Mouse (Mus musculus): ENCODE measurements at regions not wholly inside any gene's neighbourhood (a gene's known extent, or its start where the extent isn't known, plus 50 kb on each side); places are given as distances from the start of the nearest gene placed in this dataset.

DNA sequence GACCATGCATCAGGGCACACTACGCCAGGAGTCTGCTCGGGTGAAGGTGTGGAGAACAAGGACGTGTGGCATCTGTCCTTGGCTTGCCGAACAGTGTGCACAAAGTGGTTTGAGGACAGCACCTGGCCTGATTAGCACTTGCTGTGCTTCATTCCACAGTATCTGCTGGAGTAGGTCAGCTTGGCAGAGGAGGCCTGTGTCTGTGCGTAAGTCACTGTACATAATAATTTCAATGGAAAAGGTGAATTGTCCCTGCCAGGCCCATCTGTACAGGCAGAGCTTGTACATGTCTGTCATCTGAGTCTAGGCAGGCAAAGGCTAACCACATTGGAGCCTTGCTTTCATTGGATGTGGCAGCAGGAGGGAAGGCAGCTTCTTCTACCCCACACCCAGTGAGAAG, 979.5 kb upstream of the Car8 start:
- no peak overlapping the region for H3K9ac ChIP-seq (ENCODE audit: low read length)
- no peak overlapping the region for H3K4me3 ChIP-seq (replicated peaks; ENCODE audit: low read length)
- no peaks in the 10 kb centered on the region for H3K36me3 ChIP-seq (ENCODE audit: control insufficient read depth, insufficient read depth, low read length)
- 91% methylated on average over 5 of the region's 5 CpGs for WGBS
- no peak overlapping the region for H3K4me2 ChIP-seq (ENCODE audit: low read depth, low read length)
- no peaks in the 10 kb centered on the region for H3K4me1 ChIP-seq (ENCODE audit: control insufficient read depth, insufficient read depth, low read length)
- ATAC-seq (ENCODE audit: insufficient read depth, low FRiP score): no peak
- H3K27me3 ChIP-seq (ENCODE audit: control insufficient read depth, insufficient read depth, low read length): no peaks in the 10 kb centered on the region
- no peak overlapping the region for H3K27ac ChIP-seq (ENCODE audit: low read length)
- no peaks in the 10 kb centered on the region for H3K9me3 ChIP-seq (replicated peaks; ENCODE audit: control insufficient read depth, low read length)

DNA sequence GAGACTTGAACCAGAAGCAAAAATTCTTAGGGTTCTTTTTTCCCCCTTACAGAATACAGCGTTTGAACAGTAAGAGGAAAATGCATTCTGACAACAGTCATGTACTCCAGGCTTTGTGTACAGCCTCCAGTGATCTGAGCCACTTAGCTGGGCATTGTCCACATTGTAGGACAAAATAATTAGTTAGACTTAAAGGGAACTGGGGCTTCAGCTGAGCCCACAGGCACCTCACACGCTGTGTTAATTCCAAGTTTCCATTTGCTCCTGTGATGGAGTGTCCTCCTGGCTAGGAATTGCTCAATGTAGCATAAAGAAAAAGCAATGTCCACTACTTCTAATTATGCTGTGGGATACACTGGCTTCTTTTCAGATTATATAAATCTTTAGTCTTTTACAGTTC, 969.8 kb upstream of the Car8 start:
- ATAC-seq (ENCODE audit: insufficient read depth, low FRiP score): no peak
- no peaks in the 10 kb centered on the region for H3K9me3 ChIP-seq (replicated peaks; ENCODE audit: control insufficient read depth, low read length)

DNA sequence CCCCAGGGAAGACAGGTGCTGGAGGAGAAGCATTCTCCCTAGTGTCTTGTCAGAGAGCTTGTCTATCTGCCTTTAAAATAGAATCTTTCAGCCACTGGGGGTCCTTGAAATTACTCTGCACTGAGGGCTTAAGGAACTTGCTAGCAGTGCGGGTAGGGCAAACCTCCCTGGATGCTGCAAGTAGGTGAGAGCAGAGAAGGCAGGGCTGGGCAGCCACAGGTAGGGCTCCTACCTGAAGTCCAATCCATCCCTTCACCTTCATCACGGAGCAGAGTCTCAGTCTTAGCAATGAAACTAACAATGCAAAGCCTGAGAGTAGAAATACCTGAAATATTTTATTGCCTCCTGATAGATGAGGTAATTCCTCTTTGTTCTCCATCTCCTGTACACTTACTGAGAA, 961.2 kb upstream of the Car8 start:
- Histone ChIP-seq H3K9ac (ENCODE audit: low read length) (no peak overlapping the region), H3K27me3 (ENCODE audit: control insufficient read depth, insufficient read depth, low read length) (no peaks in the 10 kb centered on the region), H3K36me3 (ENCODE audit: control insufficient read depth, insufficient read depth, low read length) (no peaks in the 10 kb centered on the region), H3K4me2 (ENCODE audit: low read depth, low read length) (no peak overlapping the region), H3K4me1 (ENCODE audit: control insufficient read depth, insufficient read depth, low read length) (no peaks in the 10 kb centered on the region), H3K9me3 (replicated peaks; ENCODE audit: control insufficient read depth, low read length) (no peaks in the 10 kb centered on the region), H3K4me3 (replicated peaks; ENCODE audit: low read length) (no peak overlapping the region), H3K27ac (ENCODE audit: low read length) (no peak overlapping the region)
- WGBS: 68% methylated on average over 2 of the region's 2 CpGs
- no peak for ATAC-seq (ENCODE audit: insufficient read depth, low FRiP score)

More for the DNA sequence above, 969.8 kb upstream of the Car8 start:
- H3K4me1 ChIP-seq (ENCODE audit: control insufficient read depth, insufficient read depth, low read length): no peaks in the 10 kb centered on the region
- no peak overlapping the region for H3K27ac ChIP-seq (ENCODE audit: low read length)
- no peaks in the 10 kb centered on the region for H3K27me3 ChIP-seq (ENCODE audit: control insufficient read depth, insufficient read depth, low read length)
- H3K4me2 ChIP-seq (ENCODE audit: low read depth, low read length): no peak overlapping the region
- H3K4me3 ChIP-seq (replicated peaks; ENCODE audit: low read length): no peak overlapping the region
- H3K36me3 ChIP-seq (ENCODE audit: control insufficient read depth, insufficient read depth, low read length): no peaks in the 10 kb centered on the region
- WGBS: 70% methylated on average over 2 of the region's 2 CpGs
- H3K9ac ChIP-seq (ENCODE audit: low read length): no peak overlapping the region

DNA sequence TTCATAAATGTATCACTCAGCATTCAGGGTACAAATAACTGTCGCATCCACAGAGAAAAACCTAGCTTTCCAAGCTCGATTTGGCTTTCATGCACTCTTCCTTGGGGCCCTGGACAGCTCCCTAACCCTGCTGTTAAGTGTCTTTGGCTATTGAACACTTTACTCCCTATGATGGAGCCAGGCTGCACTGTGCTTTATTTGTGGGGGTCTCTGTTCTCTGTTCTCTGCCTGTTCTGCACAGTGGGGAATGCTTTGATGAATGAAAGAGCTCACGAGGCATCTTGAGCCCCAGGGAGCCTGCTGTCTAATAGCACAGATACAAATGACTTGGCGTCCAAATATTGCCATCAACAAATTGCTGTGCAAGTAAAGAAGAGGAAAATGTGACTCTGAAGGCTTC, 957.6 kb upstream of the Car8 start:
- Histone ChIP-seq H3K4me1 (ENCODE audit: control insufficient read depth, insufficient read depth, low read length) (no peaks in the 10 kb centered on the region), H3K27ac (ENCODE audit: low read length) (no peak overlapping the region), H3K4me2 (ENCODE audit: low read depth, low read length) (no peak overlapping the region), H3K4me3 (replicated peaks; ENCODE audit: low read length) (no peak overlapping the region), H3K9me3 (replicated peaks; ENCODE audit: control insufficient read depth, low read length) (no peaks in the 10 kb centered on the region), H3K9ac (ENCODE audit: low read length) (no peak overlapping the region), H3K27me3 (ENCODE audit: control insufficient read depth, insufficient read depth, low read length) (no peaks in the 10 kb centered on the region), H3K36me3 (ENCODE audit: control insufficient read depth, insufficient read depth, low read length) (no peaks in the 10 kb centered on the region)
- no peak for ATAC-seq (ENCODE audit: insufficient read depth, low FRiP score)
- WGBS: 54% methylated on average over 4 of the region's 4 CpGs

DNA sequence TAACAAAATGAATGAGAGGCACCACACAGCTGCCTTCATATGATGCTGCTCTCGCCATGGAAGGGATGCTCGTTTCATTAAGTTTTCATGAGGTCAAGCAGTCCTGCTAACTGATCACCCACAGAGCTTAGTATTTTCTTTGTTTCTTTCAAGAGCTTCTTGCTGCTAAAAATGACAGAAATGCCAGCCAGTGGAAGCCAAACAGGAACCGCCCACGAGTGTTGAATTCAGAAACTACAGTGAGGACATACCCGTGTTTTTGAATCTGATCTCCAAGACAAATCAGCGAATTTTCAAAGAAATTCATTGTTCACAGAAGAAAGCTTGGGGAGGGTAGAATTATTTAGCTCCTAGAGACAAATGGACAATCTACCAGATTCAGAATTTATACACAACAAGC, 954.3 kb upstream of the Car8 start:
- no peaks in the 10 kb centered on the region for H3K36me3 ChIP-seq (ENCODE audit: control insufficient read depth, insufficient read depth, low read length)
- 64% methylated on average over 6 of the region's 6 CpGs for WGBS
- no peak overlapping the region for H3K4me3 ChIP-seq (replicated peaks; ENCODE audit: low read length)
- H3K4me1 ChIP-seq (ENCODE audit: control insufficient read depth, insufficient read depth, low read length): no peaks in the 10 kb centered on the region
- no peak overlapping the region for H3K4me2 ChIP-seq (ENCODE audit: low read depth, low read length)
- no peak overlapping the region for H3K27ac ChIP-seq (ENCODE audit: low read length)
- H3K9ac ChIP-seq (ENCODE audit: low read length): no peak overlapping the region
- ATAC-seq (ENCODE audit: insufficient read depth, low FRiP score): no peak
- no peaks in the 10 kb centered on the region for H3K9me3 ChIP-seq (replicated peaks; ENCODE audit: control insufficient read depth, low read length)
- H3K27me3 ChIP-seq (ENCODE audit: control insufficient read depth, insufficient read depth, low read length): no peaks in the 10 kb centered on the region

DNA sequence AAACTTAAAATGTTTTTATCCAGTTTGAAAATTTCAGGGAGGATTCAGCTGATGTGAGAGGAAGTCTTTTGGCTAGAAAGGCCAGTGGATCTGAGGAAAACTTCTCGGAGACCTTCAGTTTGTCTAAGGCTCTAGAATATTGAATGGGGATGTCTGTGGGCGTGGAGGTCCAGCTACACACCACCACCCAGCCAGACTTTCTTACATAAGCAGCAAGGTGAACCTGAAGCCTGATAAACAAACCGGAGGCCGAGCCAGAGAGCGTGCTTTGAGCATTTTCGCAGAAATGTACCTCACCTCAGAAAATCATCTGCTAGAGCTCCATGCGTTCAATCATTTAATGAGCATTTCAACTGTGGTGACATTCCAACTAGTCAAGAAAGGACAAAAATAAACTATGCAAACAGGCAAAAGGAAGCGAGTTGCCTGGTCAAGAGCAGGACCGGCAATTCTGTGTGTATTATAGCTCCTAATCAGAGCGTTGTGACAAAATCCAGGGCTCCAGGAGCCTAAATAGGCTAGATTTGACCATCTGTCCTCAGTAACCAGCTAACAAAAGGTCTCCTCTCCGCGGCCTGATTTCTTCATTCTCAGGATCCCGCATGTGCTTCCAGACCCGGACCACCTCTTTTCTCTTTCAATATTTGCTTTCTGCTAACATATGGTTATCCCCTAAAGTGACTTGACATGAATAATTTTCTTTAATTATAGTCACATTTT, 946.5 kb upstream of the Car8 start:
- no peak overlapping the region for H3K9ac ChIP-seq (ENCODE audit: low read length)
- peaks cover 15% of the 10 kb centered on the region for H3K4me1 ChIP-seq (ENCODE audit: control insufficient read depth, insufficient read depth, low read length)
- H3K27me3 ChIP-seq (ENCODE audit: control insufficient read depth, insufficient read depth, low read length): no peaks in the 10 kb centered on the region
- no peaks in the 10 kb centered on the region for H3K9me3 ChIP-seq (replicated peaks; ENCODE audit: control insufficient read depth, low read length)
- no peak for ATAC-seq (ENCODE audit: insufficient read depth, low FRiP score)
- H3K4me3 ChIP-seq (replicated peaks; ENCODE audit: low read length): peak overlapping the region; percentile 11; the same call in 1 of the 2 replicates
- no peaks in the 10 kb centered on the region for H3K36me3 ChIP-seq (ENCODE audit: control insufficient read depth, insufficient read depth, low read length)
- H3K27ac ChIP-seq (ENCODE audit: low read length): 0 out of 2 replicates have a peak overlapping the region, but pooled peaks have one; percentile 6
- WGBS: 14% methylated on average over 14 of the region's 14 CpGs
- H3K4me2 ChIP-seq (ENCODE audit: low read depth, low read length): peak overlapping the region; percentile 50

DNA sequence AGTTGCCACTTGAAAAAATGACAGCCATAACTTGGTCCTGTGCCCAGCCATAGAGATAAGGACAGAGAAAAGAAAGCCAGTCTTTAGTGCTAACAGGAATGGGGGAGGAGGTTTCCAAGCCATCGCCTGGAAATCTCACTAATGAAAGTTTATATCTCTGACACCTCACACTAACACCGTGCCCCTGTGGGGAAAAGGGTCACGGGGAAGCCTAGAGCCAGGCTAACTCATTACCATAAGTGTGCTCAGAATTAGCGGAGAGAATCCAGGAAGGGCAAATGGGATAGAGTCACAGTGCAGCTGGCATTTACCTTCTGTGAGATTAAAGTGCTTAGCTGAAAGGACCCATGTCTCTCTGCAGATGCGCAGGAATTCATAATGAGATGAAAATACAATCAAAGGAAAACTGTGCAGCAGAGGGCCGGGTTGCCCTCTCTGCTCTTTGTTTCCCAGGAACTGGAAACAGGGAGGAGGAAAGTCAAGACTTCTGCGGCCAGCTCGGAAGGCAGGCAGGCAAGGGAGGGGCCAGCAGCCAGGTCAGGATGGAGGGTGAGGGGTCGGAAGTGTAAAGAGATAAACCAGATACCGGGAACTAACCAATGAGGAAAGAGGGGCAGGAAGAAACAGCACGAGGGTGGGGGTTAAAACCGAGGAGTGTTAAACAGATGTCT, 945.7 kb upstream of the Car8 start:
- Histone ChIP-seq H3K27ac (ENCODE audit: low read length) (0 out of 2 replicates have a peak overlapping the region, but pooled peaks have one; percentile 27), H3K9me3 (replicated peaks; ENCODE audit: control insufficient read depth, low read length) (no peaks in the 10 kb centered on the region), H3K4me1 (ENCODE audit: control insufficient read depth, insufficient read depth, low read length) (peaks cover 15% of the 10 kb centered on the region), H3K9ac (ENCODE audit: low read length) (0 out of 2 replicates have a peak overlapping the region, but pooled peaks have one; percentile 6), H3K36me3 (ENCODE audit: control insufficient read depth, insufficient read depth, low read length) (no peaks in the 10 kb centered on the region), H3K4me2 (ENCODE audit: low read depth, low read length) (peak overlapping the region; percentile 50), H3K4me3 (replicated peaks; ENCODE audit: low read length) (peak overlapping the region; percentile 3), H3K27me3 (ENCODE audit: control insufficient read depth, insufficient read depth, low read length) (no peaks in the 10 kb centered on the region)
- peak; percentile 53 for ATAC-seq (ENCODE audit: insufficient read depth, low FRiP score)
- WGBS: 3% methylated on average over 12 of the region's 12 CpGs

DNA sequence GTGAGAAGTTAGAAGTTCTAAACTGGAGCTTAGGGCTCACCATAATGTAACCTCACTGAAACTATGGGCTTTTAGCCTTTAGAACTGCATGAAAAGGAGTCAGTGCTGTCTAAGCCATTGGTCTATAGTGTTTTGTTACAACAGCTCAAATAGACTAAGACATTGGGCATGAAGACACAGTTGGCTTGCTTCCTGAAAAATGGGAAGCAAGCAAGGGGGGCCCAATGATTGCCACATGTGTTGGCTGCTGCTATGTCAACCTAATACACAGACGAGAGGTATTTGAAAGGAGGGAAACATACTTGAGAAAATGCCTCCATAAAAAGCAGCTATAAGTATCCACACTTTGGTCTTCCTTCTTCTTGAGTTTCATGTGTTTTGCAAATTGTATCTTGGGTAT, 935.5 kb upstream of the Car8 start:
- H3K4me2 ChIP-seq (ENCODE audit: low read depth, low read length): no peak overlapping the region
- 66% methylated on average over 1 of the region's 1 CpGs for WGBS
- H3K9ac ChIP-seq (ENCODE audit: low read length): no peak overlapping the region
- H3K9me3 ChIP-seq (replicated peaks; ENCODE audit: control insufficient read depth, low read length): no peaks in the 10 kb centered on the region
- H3K27ac ChIP-seq (ENCODE audit: low read length): no peak overlapping the region
- no peak for ATAC-seq (ENCODE audit: insufficient read depth, low FRiP score)
- no peaks in the 10 kb centered on the region for H3K4me1 ChIP-seq (ENCODE audit: control insufficient read depth, insufficient read depth, low read length)
- H3K4me3 ChIP-seq (replicated peaks; ENCODE audit: low read length): no peak overlapping the region
- no peaks in the 10 kb centered on the region for H3K27me3 ChIP-seq (ENCODE audit: control insufficient read depth, insufficient read depth, low read length)
- no peaks in the 10 kb centered on the region for H3K36me3 ChIP-seq (ENCODE audit: control insufficient read depth, insufficient read depth, low read length)

DNA sequence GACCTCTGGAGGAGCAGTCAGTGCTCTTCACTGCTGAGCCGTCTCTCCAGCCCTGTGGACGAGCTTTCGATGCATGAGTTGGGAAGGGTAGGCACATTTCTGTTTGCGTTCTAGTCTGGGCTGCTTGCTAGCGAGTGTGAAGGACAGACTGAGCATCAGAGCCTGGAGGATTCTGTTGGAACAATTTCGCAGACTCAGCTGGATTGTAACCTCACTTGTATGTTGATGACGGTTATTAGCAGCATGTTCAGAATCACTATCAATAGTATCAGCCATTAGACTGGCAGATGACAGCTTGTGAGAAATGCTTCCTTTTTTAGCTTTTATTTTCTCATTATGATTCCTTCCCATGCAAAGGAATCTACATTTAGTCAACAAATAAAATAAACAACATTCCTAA, 923.5 kb upstream of the Car8 start:
- Histone ChIP-seq H3K4me3 (replicated peaks; ENCODE audit: low read length) (no peak overlapping the region), H3K27ac (ENCODE audit: low read length) (no peak overlapping the region), H3K36me3 (ENCODE audit: control insufficient read depth, insufficient read depth, low read length) (no peaks in the 10 kb centered on the region), H3K9me3 (replicated peaks; ENCODE audit: control insufficient read depth, low read length) (no peaks in the 10 kb centered on the region), H3K27me3 (ENCODE audit: control insufficient read depth, insufficient read depth, low read length) (no peaks in the 10 kb centered on the region), H3K9ac (ENCODE audit: low read length) (no peak overlapping the region), H3K4me2 (ENCODE audit: low read depth, low read length) (no peak overlapping the region), H3K4me1 (ENCODE audit: control insufficient read depth, insufficient read depth, low read length) (no peaks in the 10 kb centered on the region)
- ATAC-seq (ENCODE audit: insufficient read depth, low FRiP score): no peak
- 82% methylated on average over 7 of the region's 7 CpGs for whole genome bisulfite sequencing

Measured in stomach, embryonic 16.5 days (tissue).